Mouse (Mus musculus): ENCODE results near the gene Prmt9.

Prmt9 gene

GRCm38 (mm10) chr8:77534358-77534992 is 14.7 kb upstream of the Prmt9 start:
- DNase-seq (ENCODE audit: low read depth, low spot score), result no peak

GRCm38 (mm10) chr8:77535026-77535595 is 14.1 kb upstream of the Prmt9 start:
- DNase-seq (ENCODE audit: low read depth, low spot score), result no peak

- DNase-seq (ENCODE audit: low read depth, low spot score), result no peak
Observed at GRCm38 (mm10) chr8:77536821-77537220, 12.4 kb upstream of the Prmt9 start.

- no peak for DNase-seq (ENCODE audit: low read depth, low spot score)
Observed at GRCm38 (mm10) chr8:77538256-77538655, 10.9 kb upstream of the Prmt9 start.

GRCm38 (mm10) chr8:77543152-77543777 is 5.9 kb upstream of the Prmt9 start:
- DNase-seq (ENCODE audit: low read depth, low spot score), result no peak

GRCm38 (mm10) chr8:77544428-77544827 is 4.8 kb upstream of the Prmt9 start:
- DNase-seq (ENCODE audit: low read depth, low spot score), result no peak

GRCm38 (mm10) chr8:77545616-77546015 is 3.6 kb upstream of the Prmt9 start:
- DNase-seq (ENCODE audit: low read depth, low spot score), result no peak

GRCm38 (mm10) chr8:77549881-77550580 is 834 bp downstream of the Prmt9 start:
- DNase-seq (ENCODE audit: low read depth, low spot score), result no peak

GRCm38 (mm10) chr8:77552491-77552890 is 3.3 kb downstream of the Prmt9 start:
- DNase-seq (ENCODE audit: low read depth, low spot score), result no peak

- no peak for DNase-seq (ENCODE audit: low read depth, low spot score)
Observed at GRCm38 (mm10) chr8:77561441-77561840, 12.2 kb downstream of the Prmt9 start.

GRCm38 (mm10) chr8:77574229-77574628 is 25.0 kb downstream of the Prmt9 start:
- no peak for DNase-seq (ENCODE audit: low read depth, low spot score)

- no peak for DNase-seq (ENCODE audit: low read depth, low spot score)
Observed at GRCm38 (mm10) chr8:77577674-77578073, 28.5 kb downstream of the Prmt9 start.

GRCm38 (mm10) chr8:77584174-77584573 is 35.0 kb downstream of the Prmt9 start:
- no peak for DNase-seq (ENCODE audit: low read depth, low spot score)

GRCm38 (mm10) chr8:77609621-77610020 is 60.4 kb downstream of the Prmt9 start:
- no peak for DNase-seq (ENCODE audit: low read depth, low spot score)

GRCm38 (mm10) chr8:77610374-77610969 is 61.3 kb downstream of the Prmt9 start, which contains the start of gene Tmem184c:
Gene Tmem184c (minus strand): TSS chr8:77610698.
- peak; percentile 93 for DNase-seq (ENCODE audit: low read depth, low spot score)

GRCm38 (mm10) chr8:77617916-77618315 is 68.7 kb downstream of the Prmt9 start:
- DNase-seq (ENCODE audit: low read depth, low spot score), result no peak

- no peak for DNase-seq (ENCODE audit: low read depth, low spot score)
Observed at GRCm38 (mm10) chr8:77623677-77624209, 74.5 kb downstream of the Prmt9 start.

GRCm38 (mm10) chr8:77629858-77630537 is 80.8 kb downstream of the Prmt9 start:
- peak; percentile 78 for DNase-seq (ENCODE audit: low read depth, low spot score)

GRCm38 (mm10) chr8:77630691-77631090 is 81.5 kb downstream of the Prmt9 start:
- DNase-seq (ENCODE audit: low read depth, low spot score), result no peak

Measured in embryo, embryonic 11.5 days (tissue).